Mouse (Mus musculus): ENCODE measurements around the gene Gldc.

DNA sequence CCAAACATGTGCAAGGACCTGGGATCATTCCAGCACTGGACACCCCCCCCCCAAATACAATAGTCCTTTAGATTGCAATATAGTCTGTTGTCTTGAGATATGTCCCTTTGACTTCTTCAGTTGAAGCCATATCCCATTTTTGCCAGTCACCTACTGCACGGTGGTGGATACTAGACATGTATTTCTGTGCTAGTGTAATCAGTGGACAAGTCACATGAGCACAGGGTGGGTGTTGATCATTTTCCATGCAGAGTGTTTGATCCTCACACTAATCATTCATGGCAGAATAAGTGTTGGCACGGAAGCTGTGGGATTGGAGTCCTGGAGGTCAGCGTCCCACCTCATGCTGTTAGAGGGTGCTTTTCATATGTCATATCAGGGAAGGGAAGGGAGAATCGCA lies 30.6 kb upstream of the Gldc start:
- TF ChIP-seq CTCF (IDR thresholded peaks at IDR 0.05; ENCODE audit: low read depth, low read length) (no peak), POLR2A (IDR thresholded peaks at IDR 0.05; ENCODE audit: borderline replicate concordance, low read depth, low read length) (no peak)
